Mouse (Mus musculus) CH12F3 (cell line): ENCODE data around the gene Orc3.

ENCODE experiments used
- in situ Hi-C: fragments of 300-500 bp; cut with MboI; formaldehyde crosslinking; loops from 2 replicates; pipeline ENCODE4 v1.14.3; 2020; ENCODE audit warnings: low sequenced_read_pairs

The Orc3 gene

GRCm38 (mm10) chr4:34614630-34615094 is at the start of gene Orc3, which contains the start of gene Rars2:
Orc3 (minus strand) TSS chr4:34614944.
Rars2 (plus strand) TSS chr4:34614957.
- in situ Hi-C loops = no loop called here

GRCm38 (mm10) chr4:34661927-34662326 is 47.2 kb upstream of the Orc3 start:
- in situ Hi-C loops = no loop called here

GRCm38 (mm10) chr4:34661514-34661913 is 46.8 kb upstream of the Orc3 start:
- in situ Hi-C loops = no loop called here

- in situ Hi-C loops = no loop called here
Measured at GRCm38 (mm10) chr4:34659012-34659411, 44.3 kb upstream of the Orc3 start.

- in situ Hi-C loops = no loop called here
Measured at GRCm38 (mm10) chr4:34656101-34656500, 41.4 kb upstream of the Orc3 start.

GRCm38 (mm10) chr4:34653179-34653578 is 38.4 kb upstream of the Orc3 start:
- in situ Hi-C loops = no loop called here

GRCm38 (mm10) chr4:34644779-34645178 is 30.0 kb upstream of the Orc3 start:
- in situ Hi-C loops = no loop called here

- in situ Hi-C loops = no loop called here
Measured at GRCm38 (mm10) chr4:34640731-34641130, 26.0 kb upstream of the Orc3 start.

- in situ Hi-C loops = no loop called here
Measured at GRCm38 (mm10) chr4:34639745-34640364, 25.1 kb upstream of the Orc3 start.

GRCm38 (mm10) chr4:34637851-34638250 is 23.1 kb upstream of the Orc3 start:
- in situ Hi-C loops = no loop called here

- in situ Hi-C loops = no loop called here
Measured at GRCm38 (mm10) chr4:34637386-34637785, 22.6 kb upstream of the Orc3 start.

GRCm38 (mm10) chr4:34636036-34636435 is 21.3 kb upstream of the Orc3 start:
- in situ Hi-C loops = no loop called here

GRCm38 (mm10) chr4:34634129-34634528 is 19.4 kb upstream of the Orc3 start:
- in situ Hi-C loops = no loop called here

- in situ Hi-C loops = no loop called here
Measured at GRCm38 (mm10) chr4:34629956-34630355, 15.2 kb upstream of the Orc3 start.

GRCm38 (mm10) chr4:34626401-34626800 is 11.7 kb upstream of the Orc3 start:
- in situ Hi-C loops = no loop called here

GRCm38 (mm10) chr4:34625556-34625955 is 10.8 kb upstream of the Orc3 start:
- in situ Hi-C loops = no loop called here

GRCm38 (mm10) chr4:34616146-34616545 is 1.4 kb upstream of the Orc3 start:
- in situ Hi-C loops = no loop called here

- in situ Hi-C loops = no loop called here
Measured at GRCm38 (mm10) chr4:34615303-34615702, 559 bp upstream of the Orc3 start.

- in situ Hi-C loops = no loop called here
Measured at GRCm38 (mm10) chr4:34613571-34614145, 1.1 kb downstream of the Orc3 start.

GRCm38 (mm10) chr4:34606658-34607057 is 8.1 kb downstream of the Orc3 start:
- in situ Hi-C loops = no loop called here

- in situ Hi-C loops = no loop called here
Measured at GRCm38 (mm10) chr4:34603123-34603522, 11.6 kb downstream of the Orc3 start.

- in situ Hi-C loops = no loop called here
Measured at GRCm38 (mm10) chr4:34584871-34585607, 29.7 kb downstream of the Orc3 start.
